Mouse (Mus musculus) right cerebral cortex, postnatal 25 days (tissue): ENCODE results near the gene Rhob.
A peak's percentile ranks its signal among the peaks of the same experiment; 100 is the strongest.

Experiments
- DNase-seq: peaks from one replicate; pipeline ENCODE4 v3.0.0; 2022

The Rhob gene

GRCm38 (mm10) chr12:8502546-8502945 is 2.7 kb upstream of the Rhob start:
- no peak for DNase-seq

- DNase-seq, result no peak
These were observed 1.9 kb upstream of the Rhob start for GRCm38 (mm10) chr12:8501571-8502305.

- no peak for DNase-seq
These were observed 1.1 kb upstream of the Rhob start for GRCm38 (mm10) chr12:8500597-8501570.

DNA sequence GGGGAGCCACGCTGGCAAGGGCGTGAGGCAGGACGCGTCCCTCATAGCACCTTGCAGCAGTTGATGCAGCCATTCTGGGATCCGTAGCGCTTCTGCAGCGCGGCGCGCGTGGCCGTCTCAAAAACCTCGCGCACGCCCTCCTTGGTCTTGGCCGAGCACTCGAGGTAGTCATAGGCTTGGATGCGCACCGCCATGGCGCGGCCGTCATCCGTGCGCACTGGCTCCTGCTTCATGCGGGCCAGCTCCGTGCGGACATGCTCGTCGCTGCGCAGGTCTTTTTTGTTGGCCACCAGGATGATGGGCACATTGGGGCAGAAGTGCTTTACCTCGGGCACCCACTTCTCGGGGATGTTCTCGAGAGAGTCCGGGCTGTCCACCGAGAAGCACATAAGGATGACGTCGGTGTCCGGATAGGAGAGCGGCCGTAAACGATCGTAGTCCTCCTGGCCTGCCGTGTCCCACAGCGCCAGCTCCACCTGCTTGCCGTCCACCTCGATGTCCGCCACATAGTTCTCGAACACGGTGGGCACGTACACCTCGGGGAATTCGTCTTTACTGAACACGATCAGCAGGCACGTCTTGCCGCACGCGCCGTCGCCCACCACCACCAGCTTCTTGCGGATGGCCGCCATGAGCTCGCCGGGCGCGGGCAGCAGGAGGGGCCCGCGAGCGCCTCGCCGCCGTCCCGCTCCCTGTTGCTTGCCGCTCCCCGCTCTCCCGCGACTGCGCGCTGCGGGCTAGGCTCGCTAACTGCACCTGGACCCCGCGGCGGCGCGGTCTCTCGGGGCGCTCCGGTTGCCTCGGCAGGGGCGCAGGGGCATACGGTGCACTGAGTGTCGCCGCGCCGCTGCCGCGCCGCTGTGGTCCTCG is 573 bp downstream of the Rhob start:
- DNase-seq, result no peak

DNA sequence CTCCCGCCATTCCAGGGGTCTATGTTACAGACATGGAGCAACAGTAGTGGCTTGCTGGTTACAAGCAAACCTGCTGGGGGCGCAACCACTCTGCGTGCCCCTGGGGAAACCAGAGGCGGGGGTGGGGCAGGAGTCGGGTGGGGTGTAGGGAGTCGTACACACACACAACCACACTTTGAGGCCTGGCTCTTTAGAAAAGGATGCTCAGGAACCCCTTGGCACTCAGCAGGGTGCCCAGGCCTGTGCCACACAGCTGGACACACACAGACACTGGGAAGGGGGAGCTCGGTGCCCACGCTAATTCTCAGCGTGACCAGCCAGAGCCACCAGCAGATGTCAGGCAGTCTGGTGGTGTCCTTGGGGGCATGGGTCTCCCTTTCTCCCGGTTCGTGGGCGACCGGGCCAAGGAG is 1.2 kb downstream of the Rhob start:
- peak; percentile 72 for DNase-seq

DNA sequence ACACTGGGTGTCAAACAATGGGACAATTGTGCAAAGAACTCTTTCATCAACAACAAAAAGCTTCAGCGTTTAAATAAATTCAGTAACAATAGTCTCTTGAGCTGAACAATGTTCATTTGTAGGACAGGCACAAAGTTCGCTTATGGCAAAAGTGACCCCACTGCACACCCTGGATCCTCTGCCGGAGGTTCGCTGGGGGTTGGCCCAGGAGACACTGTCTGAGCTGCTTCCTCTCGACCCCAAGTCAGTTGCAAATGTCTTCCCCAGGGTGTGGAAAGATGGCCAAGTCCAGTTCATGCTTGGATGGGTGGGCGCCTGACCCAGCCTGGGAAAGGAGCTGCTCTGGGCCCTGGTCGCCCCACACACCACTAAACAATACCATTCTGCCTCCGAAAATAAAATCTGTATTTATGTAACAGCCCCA is 1.6 kb downstream of the Rhob start:
- DNase-seq, result no peak

- no peak for DNase-seq
These were observed 2.5 kb downstream of the Rhob start for GRCm38 (mm10) chr12:8497314-8497706.

- DNase-seq, result no peak
These were observed 3.0 kb downstream of the Rhob start for GRCm38 (mm10) chr12:8496679-8497313.

- peak; percentile 55 for DNase-seq
These were observed 3.7 kb downstream of the Rhob start for GRCm38 (mm10) chr12:8495881-8496678.

- DNase-seq, result no peak
These were observed 5.1 kb downstream of the Rhob start for GRCm38 (mm10) chr12:8494675-8495074.

DNA sequence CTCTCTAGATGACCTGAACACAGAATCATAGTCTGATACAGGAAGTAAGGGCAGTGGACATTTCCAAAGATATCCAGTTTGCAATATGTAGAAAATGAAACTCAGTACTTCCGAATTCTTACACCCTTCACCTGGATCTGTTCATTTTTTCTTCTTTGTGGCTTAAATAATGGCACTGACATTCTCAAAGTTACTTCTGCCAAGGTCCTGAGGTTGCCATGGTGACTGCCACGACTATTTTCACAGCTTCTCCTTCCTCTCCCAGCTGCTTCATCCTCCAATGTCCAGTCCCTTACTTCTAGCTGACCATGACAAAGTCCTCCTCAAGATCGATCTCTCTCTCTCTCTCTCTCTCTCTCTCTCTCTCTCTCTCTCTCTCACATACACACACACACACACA is 6.4 kb downstream of the Rhob start:
- no peak for DNase-seq

DNA sequence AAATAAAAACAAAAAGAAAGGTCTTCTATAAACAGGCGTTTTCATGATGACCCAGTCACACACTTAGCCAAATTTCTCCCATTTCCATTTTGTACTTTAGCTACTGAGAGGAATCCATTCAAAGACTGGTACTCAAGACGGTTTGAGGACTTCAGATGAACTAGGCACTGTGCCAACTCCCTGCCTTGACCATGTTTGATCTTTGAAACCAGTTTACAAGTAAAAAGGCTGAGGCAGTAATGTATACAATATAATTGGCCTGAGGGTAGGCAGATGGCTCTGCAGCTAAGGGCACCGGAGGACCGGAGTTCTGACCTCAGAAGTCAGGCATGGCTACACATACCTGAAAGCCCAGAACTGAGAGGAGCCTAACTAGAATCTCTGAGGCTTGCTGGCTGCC is 10.7 kb downstream of the Rhob start:
- no peak for DNase-seq

DNA sequence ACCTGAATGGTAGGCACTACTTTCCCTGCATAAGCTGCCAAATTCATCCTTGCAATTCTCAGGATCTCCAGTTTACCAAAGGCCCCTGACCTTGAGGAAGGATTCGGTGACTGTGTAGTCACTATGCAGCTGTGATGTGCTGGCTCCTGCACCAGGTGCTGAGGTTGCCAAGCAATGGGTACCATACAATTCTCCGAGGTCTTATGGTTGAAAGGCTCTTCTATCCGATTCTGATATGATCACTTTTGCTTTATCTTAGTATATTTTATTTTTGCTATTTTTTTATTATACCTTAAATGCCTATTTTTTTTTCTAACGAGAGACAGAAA is 11.2 kb downstream of the Rhob start:
- DNase-seq, result no peak

GRCm38 (mm10) chr12:8487959-8488651 is 11.7 kb downstream of the Rhob start:
- DNase-seq, result no peak

GRCm38 (mm10) chr12:8487281-8487680 is 12.5 kb downstream of the Rhob start:
- no peak for DNase-seq

DNA sequence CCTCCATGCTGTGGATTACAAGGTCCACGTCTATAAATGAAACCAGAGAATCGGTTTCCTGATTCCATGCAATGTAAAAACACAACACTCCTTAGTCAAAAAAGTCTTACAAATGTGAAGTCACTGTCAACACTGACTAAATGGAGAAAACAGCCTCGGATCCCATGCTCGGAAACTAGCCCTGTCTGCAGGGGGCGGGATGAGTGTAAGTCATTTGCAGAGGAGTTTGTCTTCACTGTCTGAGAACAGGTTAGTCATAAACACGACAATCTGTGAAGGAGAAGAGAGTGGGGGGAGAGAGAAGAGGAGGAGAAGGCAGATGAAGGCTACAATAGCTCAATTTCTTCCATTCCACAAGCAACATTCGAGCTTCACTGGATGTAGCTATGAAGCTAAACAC is 14.6 kb downstream of the Rhob start:
- DNase-seq, result no peak

DNA sequence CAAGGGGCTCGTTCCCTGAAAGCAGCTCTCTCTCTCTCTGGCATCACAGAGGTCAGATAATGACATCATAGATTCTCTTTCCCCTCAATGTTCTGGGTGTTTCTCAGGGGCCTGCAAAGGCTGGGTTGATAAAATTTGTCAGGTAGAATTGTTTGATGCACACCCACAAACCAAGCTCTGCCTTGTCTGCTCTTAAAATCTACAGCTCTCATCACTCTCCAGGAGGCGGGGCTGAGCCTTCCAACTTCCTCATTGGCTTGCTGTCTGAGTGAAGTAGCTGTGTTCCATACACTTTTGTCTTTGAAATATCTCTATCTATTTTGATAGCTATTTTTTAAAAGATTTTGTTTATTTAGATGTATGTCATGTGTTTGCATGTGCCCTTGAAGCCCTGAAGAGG is 17.6 kb downstream of the Rhob start:
- DNase-seq, result no peak

- DNase-seq, result no peak
These were observed 24.9 kb downstream of the Rhob start for GRCm38 (mm10) chr12:8474836-8475387.

- DNase-seq, result no peak
These were observed 27.0 kb downstream of the Rhob start for GRCm38 (mm10) chr12:8472591-8473358.

- DNase-seq, result no peak
These were observed 27.8 kb downstream of the Rhob start for GRCm38 (mm10) chr12:8472051-8472450.
